Mouse (Mus musculus) gastrocnemius, adult 2 months (tissue): ENCODE measurements around the gene Fam193a. TPM values are rescaled to one million over a fixed set of nuclear protein-coding genes. Genes with fewer than 3 reads are reported as not detected.
A peak's percentile ranks its signal among the peaks of the same experiment; 100 is the strongest.

Experiments used
- DNase-seq: peaks from one replicate; pipeline ENCODE4 v3.0.0; 2022
- H3K27ac ChIP-seq: fragments of 200-600 bp; 2 replicates; pipeline ENCODE4 v1.8.1; 2022; ENCODE audit warnings: mild to moderate bottlenecking
- H3K4me3 ChIP-seq: fragments of 200-600 bp; 2 replicates; pipeline ENCODE4 v1.8.1; 2022; ENCODE audit warnings: mild to moderate bottlenecking, moderate library complexity
- CTCF ChIP-seq: fragments of 200-600 bp; IDR thresholded peaks from 2 replicates; pipeline ENCODE4 v1.8.1; 2022; ENCODE audit warnings: antibody characterized with exemption, mild to moderate bottlenecking, moderate library complexity
- intact Hi-C: fragments of 180-260 bp; cut with DNase I; formaldehyde crosslinking; loops from one replicate; pipeline ENCODE4 v1.15.1; 2025
- total RNA-seq, 2 experiments: library from RNA; stranded (reverse); gene quantifications; 2 replicates each; pipeline ENCODE4 v1.2.3; 2021

Fam193a gene
- total RNA-seq, 2 experiments from 2014 or later = 16.5 to 17.7 TPM

DNA sequence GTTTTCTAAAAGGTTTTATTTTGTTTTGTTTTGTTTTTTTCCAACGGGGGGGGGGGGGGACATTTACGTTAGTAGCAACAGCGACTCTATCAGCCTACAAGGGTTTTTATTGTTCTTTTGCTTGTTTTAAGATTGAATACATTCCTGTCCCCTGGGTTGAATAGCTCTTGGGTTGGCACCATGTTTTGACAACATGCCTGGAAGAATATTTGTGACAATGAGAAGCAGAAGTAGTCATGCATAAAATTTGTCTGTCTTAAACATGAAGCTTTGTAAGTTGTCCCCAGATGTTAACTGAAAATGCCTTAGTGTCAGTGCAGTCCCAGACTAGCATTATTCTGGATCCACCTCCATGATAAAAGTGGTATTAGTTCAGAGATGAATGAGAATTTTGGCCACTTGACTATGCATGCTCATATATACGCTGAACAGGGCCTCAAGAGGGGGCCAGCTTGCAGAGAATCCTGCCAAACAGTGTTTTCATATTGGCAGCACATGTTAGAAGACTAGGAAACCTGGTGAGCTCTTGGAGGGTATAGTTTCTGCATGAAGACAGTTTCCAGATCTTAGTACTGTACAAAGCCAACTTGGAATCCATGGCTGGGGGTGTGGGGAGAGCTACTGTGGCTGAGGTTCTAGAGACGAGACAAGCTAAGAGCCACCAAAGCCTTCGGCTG lies 119.1 kb downstream of the Fam193a start:
- TF ChIP-seq CTCF = no peak
- Histone ChIP-seq H3K4me3 (no peak overlapping the region), H3K27ac (no peak overlapping the region)
- intact Hi-C loops = no loop called here
- no peak for DNase-seq

DNA sequence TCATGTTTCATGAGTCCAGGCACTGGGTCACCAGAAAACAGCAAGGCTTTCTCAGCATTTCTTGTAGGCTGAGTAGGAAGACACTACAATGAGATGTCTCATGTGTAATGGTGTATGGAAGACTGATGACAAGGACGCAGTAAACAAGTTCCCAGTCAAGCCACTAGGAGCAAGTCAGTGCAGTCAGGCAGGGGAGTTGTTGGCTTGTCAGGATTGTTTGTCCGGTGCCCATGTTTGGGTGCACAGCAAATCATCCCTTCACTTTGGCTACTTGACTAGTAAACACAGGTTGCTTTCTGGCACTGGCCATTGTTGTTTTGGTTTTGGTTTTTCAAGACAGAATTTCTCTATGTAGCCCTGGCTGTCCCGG lies 119.7 kb downstream of the Fam193a start:
- no peak overlapping the region for H3K27ac ChIP-seq
- no peak for DNase-seq
- TF ChIP-seq CTCF = no peak
- intact Hi-C loops = no loop called here
- H3K4me3 ChIP-seq = no peak overlapping the region

- TF ChIP-seq CTCF = no peak
- H3K4me3 ChIP-seq = no peak overlapping the region
- DNase-seq = no peak
These were observed 127.0 kb downstream of the Fam193a start for GRCm38 (mm10) chr5:34496745-34497144.

DNA sequence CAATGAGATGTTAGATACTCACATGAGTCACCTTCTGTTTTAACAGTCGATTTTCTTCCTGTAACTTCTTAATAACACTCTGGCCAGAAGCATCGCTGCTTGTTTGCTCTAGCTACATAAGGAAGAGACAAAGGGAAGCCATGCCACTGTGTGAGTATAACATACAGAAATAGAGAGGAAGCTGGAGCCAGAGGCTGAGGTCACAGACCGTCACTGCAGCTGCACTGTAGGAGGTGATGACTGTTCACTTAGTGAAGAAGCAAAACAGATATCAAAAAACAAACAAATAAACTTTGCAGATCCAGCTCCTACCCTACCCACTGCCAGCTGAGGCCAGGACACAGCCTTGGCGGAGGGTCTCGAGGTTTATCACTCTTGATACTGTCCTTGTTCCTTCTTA lies 131.2 kb downstream of the Fam193a start:
- DNase-seq = no peak
- TF ChIP-seq CTCF = no peak
- intact Hi-C loops = no loop called here
- Histone ChIP-seq H3K27ac (no peak overlapping the region), H3K4me3 (no peak overlapping the region)

More at GRCm38 (mm10) chr5:34496745-34497144, 127.0 kb downstream of the Fam193a start:
- intact Hi-C loops = no loop called here
- H3K27ac ChIP-seq = no peak overlapping the region

DNA sequence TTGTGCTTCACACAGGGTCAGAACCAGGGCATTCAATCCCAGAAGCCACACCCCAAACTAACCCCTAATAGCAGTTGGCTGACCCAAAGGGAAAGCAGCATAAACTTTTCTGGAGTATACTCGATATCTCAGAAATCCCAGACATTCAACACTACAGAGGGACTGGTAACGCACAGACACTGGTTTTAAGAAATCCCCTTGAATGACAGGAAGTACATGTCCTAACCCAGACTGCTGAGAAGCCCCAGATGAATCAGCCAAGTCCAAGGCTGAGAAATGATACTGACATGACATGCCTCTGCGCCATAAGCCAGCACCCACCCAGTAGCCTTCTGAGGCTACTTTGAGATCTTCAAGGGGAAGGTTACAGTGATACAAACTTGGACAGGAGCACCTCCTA lies 131.9 kb downstream of the Fam193a start:
- H3K4me3 ChIP-seq = no peak overlapping the region
- intact Hi-C loops = no loop called here
- H3K27ac ChIP-seq = no peak overlapping the region
- TF ChIP-seq CTCF = no peak
- no peak for DNase-seq

DNA sequence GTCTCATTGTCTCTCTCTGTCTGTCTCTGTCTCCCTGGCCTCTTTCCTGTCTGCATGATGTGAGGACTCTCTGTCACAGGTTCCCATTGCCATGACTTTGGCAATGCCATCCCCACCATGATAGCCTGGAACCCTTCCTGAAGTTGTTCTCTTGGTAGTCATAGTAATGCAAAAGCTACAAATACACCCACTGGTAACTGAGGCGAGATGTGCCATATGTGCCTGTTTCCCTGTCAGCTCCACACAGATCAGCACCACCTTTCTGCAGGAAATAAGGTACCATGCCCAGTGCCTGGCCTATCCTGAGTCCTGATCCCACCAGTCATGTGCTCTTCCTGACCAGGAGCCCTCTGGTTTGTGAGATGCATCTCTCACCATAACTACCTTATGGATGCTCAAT lies 132.7 kb downstream of the Fam193a start:
- H3K27ac ChIP-seq = no peak overlapping the region
- H3K4me3 ChIP-seq = no peak overlapping the region
- no peak for TF ChIP-seq CTCF
- DNase-seq = no peak
- intact Hi-C loops = no loop called here

DNA sequence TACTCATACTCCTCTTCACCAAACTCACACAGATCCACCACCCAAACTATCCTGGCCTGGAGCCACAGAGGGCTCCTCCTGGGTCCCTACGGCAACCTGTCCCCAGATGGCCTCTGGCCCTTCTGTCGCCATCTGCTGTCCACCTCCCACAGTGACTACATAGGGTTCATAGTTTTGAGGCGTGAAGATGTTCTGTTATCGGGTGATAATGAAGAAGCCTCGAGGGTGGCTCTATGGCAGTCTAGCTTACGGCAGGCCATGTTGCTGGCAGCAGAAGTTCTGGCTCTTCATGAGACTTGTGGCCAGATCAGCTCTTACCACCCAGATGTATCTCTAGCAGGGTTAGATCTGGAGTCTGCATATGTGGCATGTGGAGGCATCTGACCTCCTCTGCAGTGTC lies 133.1 kb downstream of the Fam193a start:
- no peak for DNase-seq
- TF ChIP-seq CTCF = no peak
- no peak overlapping the region for H3K4me3 ChIP-seq
- intact Hi-C loops = no loop called here
- no peak overlapping the region for H3K27ac ChIP-seq

GRCm38 (mm10) chr5:34512486-34512885 lies 142.8 kb downstream of the Fam193a start:
- H3K4me3 ChIP-seq = peak overlapping the region; percentile 83

DNA sequence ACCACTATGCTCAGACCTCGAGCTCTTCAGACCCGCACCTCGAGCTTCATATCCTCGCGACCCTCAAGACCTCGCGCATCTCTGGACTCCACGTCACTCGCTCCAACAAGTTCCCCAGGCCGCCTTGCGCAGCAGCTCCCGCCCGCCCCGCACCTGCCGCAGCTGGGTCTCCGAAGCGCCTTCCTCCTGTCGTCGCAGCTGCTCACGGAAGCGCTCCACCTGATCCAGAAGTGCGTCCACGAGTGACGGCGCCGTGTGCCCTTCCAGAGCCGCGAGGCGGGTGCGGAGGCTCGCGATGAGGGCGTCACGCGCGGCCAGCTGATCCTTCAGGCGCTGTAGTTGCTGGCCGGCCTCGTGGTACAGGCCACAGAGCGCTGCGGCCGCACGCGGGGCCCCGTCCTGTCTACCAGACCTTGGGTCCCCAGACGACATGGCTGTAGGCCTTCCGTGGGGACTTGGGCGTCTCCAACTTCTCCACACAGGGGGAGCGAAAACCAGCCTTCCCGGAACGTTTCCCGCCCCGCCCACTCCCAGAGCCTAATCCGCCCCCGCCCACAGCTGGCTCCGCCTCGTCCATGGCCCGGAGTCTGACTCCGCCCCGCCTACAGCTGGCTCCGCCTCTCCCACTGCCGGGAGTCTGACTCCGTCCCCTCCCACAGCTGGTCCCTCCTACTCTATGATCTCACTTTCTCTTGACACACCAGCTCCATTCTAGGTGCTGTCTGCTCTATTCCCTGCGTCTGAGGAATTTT lies 143.9 kb downstream of the Fam193a start, which contains the start of gene Tnip2:
Tnip2 (minus strand) TSS at position 526 of the 752 bp plus-strand sequence.
- Histone ChIP-seq H3K4me3 (peak within 1 kb of the TSS; percentile 83), H3K27ac (peak within 1 kb of the TSS; percentile 88)
- intact Hi-C loops = loop anchor here (10.0 kb wide), 1 partner anchor 179 kb away; the partner anchor contains the start of gene Rnf4
- peak; percentile 99 for DNase-seq
- no peak for TF ChIP-seq CTCF

More at GRCm38 (mm10) chr5:34512486-34512885, 142.8 kb downstream of the Fam193a start:
- intact Hi-C loops = loop anchor here (10.0 kb wide), 1 partner anchor 178 kb away; the partner anchor contains the start of gene Rnf4
- DNase-seq = no peak
- TF ChIP-seq CTCF = no peak
- no peak overlapping the region for H3K27ac ChIP-seq

GRCm38 (mm10) chr5:34514218-34514566 lies 144.5 kb downstream of the Fam193a start:
- no peak for DNase-seq
- H3K27ac ChIP-seq = peak overlapping the region; percentile 88
- peak overlapping the region; percentile 83 for H3K4me3 ChIP-seq
- intact Hi-C loops = loop anchor here (10.0 kb wide), 1 partner anchor 179 kb away; the partner anchor contains the start of gene Rnf4
- TF ChIP-seq CTCF = no peak

GRCm38 (mm10) chr5:34515096-34515495 lies 145.4 kb downstream of the Fam193a start:
- no peak for DNase-seq
- H3K4me3 ChIP-seq = no peak overlapping the region
- H3K27ac ChIP-seq = no peak overlapping the region
- TF ChIP-seq CTCF = no peak
- intact Hi-C loops = loop anchor here (10.0 kb wide), 1 partner anchor 180 kb away; the partner anchor contains the start of gene Rnf4

- H3K4me3 ChIP-seq = no peak overlapping the region
- TF ChIP-seq CTCF = peak; percentile 93
- intact Hi-C loops = loop anchor here (2.0 to 10.0 kb wide), 2 partner anchors 119 to 183 kb away; partner anchors contain the start of genes Mfsd10 and Rnf4
- peak; percentile 86 for DNase-seq
- no peak overlapping the region for H3K27ac ChIP-seq
These were observed 148.2 kb downstream of the Fam193a start for GRCm38 (mm10) chr5:34517913-34518312.

DNA sequence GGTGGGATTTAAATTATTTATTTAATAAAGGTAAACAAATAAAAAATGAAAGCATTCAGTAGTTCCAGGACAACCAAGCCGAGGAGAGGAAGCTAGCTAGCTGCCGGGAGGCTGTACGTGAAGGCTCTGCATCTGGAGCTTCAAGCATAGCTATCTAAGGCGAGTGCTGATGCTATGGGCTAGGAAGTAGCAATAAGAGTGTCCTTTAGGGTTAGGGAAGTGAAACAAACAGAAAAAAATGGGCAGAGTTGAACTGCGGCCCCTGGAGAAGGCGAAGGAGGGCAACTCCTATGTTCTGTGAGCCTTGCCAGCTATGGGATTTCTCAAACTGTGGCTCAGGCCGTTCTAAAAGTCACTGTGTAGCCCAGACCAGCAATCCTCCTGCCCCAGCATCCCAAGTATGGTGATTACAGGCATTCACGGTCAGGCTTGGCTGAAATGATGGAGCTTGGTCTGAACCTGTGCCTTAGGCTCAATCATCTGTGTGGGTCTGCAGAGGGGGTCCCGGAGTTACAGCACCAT lies 149.7 kb downstream of the Fam193a start:
- H3K4me3 ChIP-seq = no peak overlapping the region
- DNase-seq = no peak
- TF ChIP-seq CTCF = no peak
- intact Hi-C loops = loop anchor here (2.0 to 10.0 kb wide), 2 partner anchors 117 to 185 kb away; partner anchors contain the start of genes Mfsd10 and Rnf4
- no peak overlapping the region for H3K27ac ChIP-seq
